Mouse (Mus musculus) lung, postnatal 0 days (tissue): ENCODE results near the gene Tbc1d10a. TPM values are rescaled to one million over a fixed set of nuclear protein-coding genes. Genes with fewer than 3 reads are reported as not detected.

Experiments used
- ATAC-seq: fragments of 200-750 bp; cut with Nextera tagmentation; 2 replicates; pipeline ENCODE4 v1.8.0; 2017; ENCODE audit warnings: moderate library complexity
- DNase-seq: peaks from one replicate; pipeline ENCODE4 v3.0.0-alpha.2; 2016; ENCODE audit warnings: low spot score
- H3K27ac ChIP-seq: fragments of 300-500 bp; sonication (generic); 2 replicates; pipeline ENCODE4 v1.5.1; 2014; ENCODE audit warnings: antibody characterized with exemption, mild to moderate bottlenecking, low read length, mixed read lengths
- H3K27me3 ChIP-seq: fragments of 300-500 bp; sonication (generic); replicated peaks from 2 replicates; pipeline ENCODE4 v1.6.1; 2014; ENCODE audit warnings: low read length, mixed read lengths; ENCODE audit not compliant: insufficient read depth
- H3K36me3 ChIP-seq: fragments of 300-500 bp; sonication (generic); 2 replicates; pipeline ENCODE4 v1.6.1; 2014; ENCODE audit warnings: low read length, mixed read lengths; ENCODE audit not compliant: insufficient read depth
- H3K4me1 ChIP-seq: fragments of 300-500 bp; sonication (generic); 2 replicates; pipeline ENCODE4 v1.6.1; 2014; ENCODE audit warnings: antibody characterized with exemption, low read depth, low read length, mixed read lengths; ENCODE audit not compliant: insufficient read depth
- H3K4me2 ChIP-seq: fragments of 300-500 bp; sonication (generic); replicated peaks from 2 replicates; pipeline ENCODE4 v1.6.1; 2014; ENCODE audit warnings: low read depth, mild to moderate bottlenecking, low read length, moderate library complexity, mixed read lengths
- H3K4me3 ChIP-seq: fragments of 300-500 bp; sonication (generic); 2 replicates; pipeline ENCODE4 v1.5.1; 2014; ENCODE audit warnings: low read depth, low read length
- H3K9ac ChIP-seq: fragments of 300-500 bp; sonication (generic); replicated peaks from 2 replicates; pipeline ENCODE4 v1.6.1; 2014; ENCODE audit warnings: low read depth, mild to moderate bottlenecking
- H3K9me3 ChIP-seq: fragments of 300-500 bp; sonication (generic); 2 replicates; pipeline ENCODE4 v1.6.1; 2016; ENCODE audit warnings: low read length, mixed read lengths
- CTCF ChIP-seq: IDR thresholded peaks from 2 replicates; pipeline ENCODE4 v1.5.1; 2016; ENCODE audit warnings: antibody characterized with exemption, mild to moderate bottlenecking
- EP300 ChIP-seq: IDR thresholded peaks from 2 replicates; pipeline ENCODE4 v1.6.1; 2016; ENCODE audit warnings: antibody characterized with exemption, mild to moderate bottlenecking, control low read depth
- WGBS: fragments of 180-500 bp; shearing (Covaris S2); extraction: QIAGEN DNeasy Blood & Tissue Kit; methylation state at CpG from one replicate; pipeline ENCODE4 v1.1.7; 2014; 5-methylcytosine and 5-hydroxymethylcytosine counted together
- polyA plus RNA-seq: library from polyadenylated mRNA; unstranded; fragments of >200 nt; fragmentation: Nextera tagmentation; extraction: Ambion mirVana; gene quantifications from 2 replicates; pipeline ENCODE4 v1.2.1, GENCODE M21; 2015

Gene Tbc1d10a
- polyA plus RNA-seq, 1 experiment from 2014 or later, result 41.7 TPM

DNA sequence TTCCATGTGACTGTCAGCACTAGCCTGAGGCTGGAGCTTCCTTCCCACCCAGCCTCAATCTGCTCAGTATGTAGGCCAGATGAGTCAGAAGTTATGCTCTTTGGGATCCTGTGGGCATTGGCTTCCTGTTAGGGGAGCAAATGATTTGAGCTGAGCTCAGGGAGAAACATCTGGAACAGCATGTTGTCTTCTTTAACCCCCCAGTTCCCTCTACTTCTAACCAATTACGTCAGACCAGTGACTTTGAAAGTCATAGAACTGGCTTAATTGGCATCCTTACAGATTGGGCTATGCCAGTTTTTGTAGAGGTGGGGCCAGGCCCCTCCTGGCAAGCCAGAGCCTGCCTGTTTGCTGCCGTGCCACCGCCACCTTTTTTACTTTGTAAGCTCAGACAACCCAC lies 4.1 kb downstream of the Tbc1d10a start:
- TF ChIP-seq CTCF, result no peak
- TF ChIP-seq EP300, result no peak
- Histone ChIP-seq H3K27me3 (no peaks in the 10 kb centered on the region), H3K9me3 (no peaks in the 10 kb centered on the region), H3K9ac (no peak overlapping the region), H3K4me1 (peaks cover 21% of the 10 kb centered on the region; the same call in 1 of the 2 replicates), H3K27ac (no peak overlapping the region), H3K4me3 (no peak overlapping the region), H3K36me3 (no peaks in the 10 kb centered on the region), H3K4me2 (no peak overlapping the region)
- ATAC-seq (no peak), DNase-seq (peak; percentile 49)
- 57% methylated on average over 3 of the region's 3 CpGs for WGBS

DNA sequence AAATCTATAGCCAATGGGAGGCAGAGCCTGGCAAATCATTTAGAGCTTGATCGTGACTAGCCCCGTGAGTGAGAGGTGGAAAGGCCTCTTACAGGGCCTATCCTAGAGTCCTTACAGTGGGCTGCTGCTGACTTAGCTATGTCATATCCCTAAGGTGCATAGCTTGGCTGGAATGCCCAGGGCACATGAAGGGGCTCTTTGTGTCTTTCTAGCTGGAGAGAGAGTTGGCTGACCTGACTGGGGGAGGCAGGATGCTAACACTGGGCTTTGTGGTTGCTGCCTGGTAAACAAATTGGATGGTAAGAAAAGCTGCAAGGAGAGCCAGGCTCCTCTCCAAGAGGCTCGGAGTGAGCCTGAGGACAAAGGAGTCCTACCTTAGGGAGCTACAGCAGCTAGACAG lies 6.2 kb downstream of the Tbc1d10a start:
- H3K4me2 ChIP-seq, result no peak overlapping the region
- ATAC-seq, result no peak
- no peaks in the 10 kb centered on the region for H3K36me3 ChIP-seq
- H3K27me3 ChIP-seq, result no peaks in the 10 kb centered on the region
- H3K27ac ChIP-seq, result peak overlapping the region; percentile 43; the same call in 1 of the 2 replicates
- H3K4me1 ChIP-seq, result peaks cover 14% of the 10 kb centered on the region; the same call in 1 of the 2 replicates
- no peak overlapping the region for H3K4me3 ChIP-seq
- no peak for TF ChIP-seq EP300
- no peak for TF ChIP-seq CTCF
- DNase-seq, result no peak
- no peak overlapping the region for H3K9ac ChIP-seq
- H3K9me3 ChIP-seq, result no peaks in the 10 kb centered on the region
- 75% methylated on average over 3 of the region's 3 CpGs for WGBS

DNA sequence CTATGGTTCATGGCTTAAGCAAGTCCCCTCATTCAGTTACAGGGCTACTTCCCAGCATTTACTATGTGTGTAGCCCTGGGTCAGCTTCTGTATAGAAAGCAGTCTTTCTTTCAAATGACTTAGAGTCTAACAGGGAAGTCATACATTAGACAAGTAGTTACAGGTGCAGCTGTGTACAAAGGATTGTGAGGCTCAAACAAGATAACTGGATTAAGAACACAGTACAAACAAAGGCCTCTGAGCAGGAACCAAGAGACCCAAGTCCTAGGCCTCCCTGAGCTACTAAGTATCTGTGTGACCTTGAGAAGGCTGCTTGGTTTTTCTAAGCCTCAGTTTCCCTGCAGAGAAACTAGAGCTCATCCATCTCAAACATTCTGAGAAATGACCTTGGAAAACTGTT lies 6.8 kb downstream of the Tbc1d10a start:
- Histone ChIP-seq H3K4me1 (peaks cover 7% of the 10 kb centered on the region; the same call in 1 of the 2 replicates), H3K27me3 (no peaks in the 10 kb centered on the region), H3K27ac (no peak overlapping the region), H3K9ac (no peak overlapping the region), H3K36me3 (no peaks in the 10 kb centered on the region), H3K4me3 (no peak overlapping the region), H3K9me3 (no peaks in the 10 kb centered on the region), H3K4me2 (no peak overlapping the region)
- DNase-seq, result no peak
- TF ChIP-seq CTCF, result no peak
- TF ChIP-seq EP300, result no peak
- ATAC-seq, result no peak

GRCm38 (mm10) chr11:4195597-4196031 lies 9.0 kb downstream of the Tbc1d10a start:
- Histone ChIP-seq H3K27ac (0 out of 2 replicates have a peak overlapping the region, but pooled peaks have one; percentile 33), H3K4me1 (0 out of 2 replicates have a peak, but pooled peaks cover 3% of the 10 kb centered on the region)
- WGBS, result 69% methylated on average over 3 of the region's 3 CpGs

DNA sequence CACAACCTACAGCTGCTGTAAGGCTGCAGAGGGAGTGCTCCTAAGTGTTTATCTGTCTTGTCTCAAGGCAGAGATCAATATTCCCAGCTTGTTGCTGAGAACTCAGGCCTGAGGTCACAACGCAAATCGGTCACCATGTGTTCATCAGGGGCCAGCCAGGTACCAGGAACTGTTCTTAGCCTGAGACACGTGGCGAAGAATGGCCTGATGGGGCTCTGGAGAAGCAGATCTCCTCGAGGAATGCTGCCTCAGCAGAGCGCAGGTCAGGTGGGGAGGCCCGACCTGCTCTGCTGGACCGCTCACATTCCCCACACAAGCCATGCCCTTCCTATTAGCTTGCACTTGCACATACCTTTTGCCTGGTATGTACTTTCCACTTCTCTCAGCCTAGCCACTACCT lies 10.0 kb downstream of the Tbc1d10a start:
- Histone ChIP-seq H3K27ac (0 out of 2 replicates have a peak overlapping the region, but pooled peaks have one; percentile 69), H3K27me3 (no peaks in the 10 kb centered on the region), H3K9me3 (no peaks in the 10 kb centered on the region), H3K4me3 (no peak overlapping the region), H3K4me2 (no peak overlapping the region), H3K4me1 (no peaks in the 10 kb centered on the region), H3K36me3 (no peaks in the 10 kb centered on the region), H3K9ac (no peak overlapping the region)
- 51% methylated on average over 8 of the region's 8 CpGs for WGBS
- TF ChIP-seq EP300 (peak; percentile 73), CTCF (no peak)
- peak; percentile 95 for ATAC-seq
- DNase-seq, result peak; percentile 87

More at GRCm38 (mm10) chr11:4195597-4196031, 9.0 kb downstream of the Tbc1d10a start:
- ATAC-seq (no peak), DNase-seq (no peak)
- no peaks in the 10 kb centered on the region for H3K36me3 ChIP-seq
- H3K4me3 ChIP-seq, result no peak overlapping the region
- no peaks in the 10 kb centered on the region for H3K27me3 ChIP-seq
- no peak overlapping the region for H3K4me2 ChIP-seq
- TF ChIP-seq EP300 (no peak), CTCF (no peak)
- H3K9me3 ChIP-seq, result no peaks in the 10 kb centered on the region
- H3K9ac ChIP-seq, result no peak overlapping the region

- no peak for DNase-seq
- 38% methylated on average over 1 of the region's 1 CpGs for WGBS
- H3K9me3 ChIP-seq, result no peaks in the 10 kb centered on the region
- no peaks in the 10 kb centered on the region for H3K27me3 ChIP-seq
- no peak for TF ChIP-seq EP300
- no peak for TF ChIP-seq CTCF
- ATAC-seq, result peak; percentile 62
- H3K9ac ChIP-seq, result no peak overlapping the region
- peak overlapping the region; percentile 69 for H3K27ac ChIP-seq
- H3K4me1 ChIP-seq, result 0 out of 2 replicates have a peak, but pooled peaks cover 3% of the 10 kb centered on the region
- H3K4me3 ChIP-seq, result no peak overlapping the region
- no peaks in the 10 kb centered on the region for H3K36me3 ChIP-seq
- H3K4me2 ChIP-seq, result no peak overlapping the region
Measured at GRCm38 (mm10) chr11:4197691-4198090, 11.1 kb downstream of the Tbc1d10a start.
